Mouse (Mus musculus) heart, adult 2 months (tissue): ENCODE measurements around the gene Snapc2.

Source experiments
- CTCF ChIP-seq: fragments of 200-600 bp; IDR thresholded peaks from 2 replicates; pipeline ENCODE4 v1.8.1; 2022; ENCODE audit warnings: antibody characterized with exemption, mild to moderate bottlenecking, moderate library complexity
- EP300 ChIP-seq: fragments of 200-500 bp; IDR thresholded peaks from 2 replicates; pipeline ENCODE4 v1.6.1; 2011; ENCODE audit warnings: low read depth, low read length, control low read depth; ENCODE audit not compliant: insufficient read depth
- POLR2A ChIP-seq: fragments of 200-500 bp; IDR thresholded peaks from 2 replicates; pipeline ENCODE4 v1.6.1; 2011; ENCODE audit warnings: mild to moderate bottlenecking, low read depth, low read length, control low read depth; ENCODE audit not compliant: insufficient read depth

DNA sequence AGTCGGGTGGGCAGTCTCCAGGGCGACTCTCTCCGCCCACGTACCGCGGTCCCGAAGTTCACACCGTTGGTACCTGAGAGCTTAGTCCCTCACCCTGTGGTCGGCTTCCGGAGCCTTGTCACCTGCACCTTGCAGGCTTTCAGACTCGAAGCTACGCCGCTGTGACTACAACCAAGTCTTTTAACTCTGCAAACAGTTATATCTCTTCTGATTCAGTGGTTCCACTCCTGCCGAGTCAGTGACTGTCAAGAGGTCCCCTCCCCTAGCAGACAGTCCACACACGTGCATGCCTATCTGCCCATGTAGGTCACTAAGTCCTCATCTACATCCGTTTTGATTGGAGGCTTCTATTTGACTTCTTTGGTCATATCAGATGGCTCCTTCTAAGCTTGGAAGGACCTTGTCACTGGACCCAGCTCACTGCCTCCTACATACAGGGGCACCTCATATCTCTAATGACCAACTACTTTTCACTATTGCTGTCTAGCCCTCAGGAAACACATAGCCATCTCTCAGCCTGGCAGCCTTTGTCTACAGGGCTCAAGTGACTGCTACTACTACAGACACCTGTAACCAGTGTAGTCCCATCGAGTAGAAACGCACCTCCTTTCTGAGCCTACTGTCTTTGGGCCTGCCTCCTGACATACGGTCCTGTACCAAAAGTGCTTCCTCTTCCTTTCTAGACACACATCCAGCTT, 13.5 kb upstream of the Snapc2 start:
- no peak for TF ChIP-seq CTCF
- no peak for TF ChIP-seq EP300
- no peak for TF ChIP-seq POLR2A
